Mouse (Mus musculus): Measurements from ENCODE around the gene Setd1a.
A peak's percentile ranks its signal among the peaks of the same experiment; 100 is the strongest.

Gene Setd1a

GRCm38 (mm10) chr7:127800435-127801009 is 24.1 kb downstream of the Setd1a start, which contains the start of gene Hsd3b7:
Hsd3b7 (plus strand) TSS chr7:127800604.
- peak; percentile 78 for DNase-seq (ENCODE audit: low read depth)

- DNase-seq (ENCODE audit: low read depth), result peak; percentile 52
These were observed 24.6 kb downstream of the Setd1a start for GRCm38 (mm10) chr7:127801010-127801621.

- no peak for DNase-seq (ENCODE audit: low read depth)
These were observed 25.8 kb downstream of the Setd1a start for GRCm38 (mm10) chr7:127802313-127802712.

GRCm38 (mm10) chr7:127808821-127809220 is 32.4 kb downstream of the Setd1a start:
- DNase-seq (ENCODE audit: low read depth), result no peak

DNA sequence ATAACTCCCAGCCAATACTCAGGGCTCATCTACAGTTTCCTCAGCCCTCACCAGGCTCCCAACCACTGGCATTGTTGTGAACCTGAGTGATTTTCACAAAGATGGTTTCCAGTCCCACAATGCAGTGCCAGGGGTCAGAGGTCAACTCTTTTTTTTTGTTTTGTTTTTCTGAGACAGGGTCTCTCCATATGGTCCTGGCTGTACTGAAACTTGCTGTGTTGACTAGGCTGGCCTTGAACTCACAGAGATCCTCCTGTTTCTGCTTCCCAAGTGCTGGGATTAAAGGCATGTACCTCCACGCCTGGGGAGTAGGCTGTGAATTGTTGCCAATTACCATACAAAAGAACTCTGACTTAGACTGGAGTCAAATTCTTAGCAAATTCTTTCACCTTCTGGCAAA is 33.4 kb downstream of the Setd1a start:
- no peak for DNase-seq (ENCODE audit: low read depth)

GRCm38 (mm10) chr7:127810650-127811049 is 34.2 kb downstream of the Setd1a start:
- no peak for DNase-seq (ENCODE audit: low read depth)

DNA sequence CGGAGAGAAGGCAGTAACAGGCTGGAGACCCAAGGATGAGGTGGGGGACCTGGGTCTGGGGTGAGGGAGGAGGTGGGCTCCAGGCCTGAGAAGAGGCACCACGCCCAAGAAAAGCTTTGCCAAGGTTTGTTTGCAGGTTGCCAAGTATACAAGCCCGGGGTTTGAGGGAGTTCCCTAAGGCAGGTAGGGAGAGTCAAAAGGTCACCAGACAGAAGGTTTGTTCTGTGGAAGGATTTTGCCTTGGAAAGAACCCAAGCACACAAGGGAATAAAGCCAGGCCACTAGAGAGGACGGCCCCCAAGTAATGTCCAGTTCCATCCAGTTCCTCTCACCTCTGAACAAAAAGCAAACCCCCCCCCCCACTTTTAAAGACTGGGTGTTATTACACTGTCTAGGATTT is 34.8 kb downstream of the Setd1a start:
- DNase-seq (ENCODE audit: low read depth), result no peak

DNA sequence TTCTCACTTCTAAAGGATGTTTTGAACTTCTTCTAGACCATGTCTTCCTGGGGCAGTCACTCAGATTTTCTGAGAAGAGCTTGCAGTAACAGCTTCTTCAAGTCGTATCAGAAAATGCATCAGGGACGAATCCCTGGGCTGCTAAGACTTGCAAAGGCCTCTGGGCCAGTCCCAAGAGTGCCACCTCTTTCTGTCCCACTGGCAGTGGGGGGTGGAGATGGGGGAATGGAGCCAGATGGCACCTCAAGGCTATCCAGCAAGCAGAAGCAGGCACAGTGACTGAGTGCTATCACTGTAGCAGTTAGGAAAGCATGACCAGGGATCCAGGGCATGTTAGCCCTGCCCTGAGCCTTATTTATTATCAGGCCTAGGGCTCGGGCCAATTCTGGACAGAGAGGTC is 35.8 kb downstream of the Setd1a start:
- no peak for DNase-seq (ENCODE audit: low read depth)

GRCm38 (mm10) chr7:127813821-127814220 is 37.4 kb downstream of the Setd1a start:
- DNase-seq (ENCODE audit: low read depth), result no peak

DNA sequence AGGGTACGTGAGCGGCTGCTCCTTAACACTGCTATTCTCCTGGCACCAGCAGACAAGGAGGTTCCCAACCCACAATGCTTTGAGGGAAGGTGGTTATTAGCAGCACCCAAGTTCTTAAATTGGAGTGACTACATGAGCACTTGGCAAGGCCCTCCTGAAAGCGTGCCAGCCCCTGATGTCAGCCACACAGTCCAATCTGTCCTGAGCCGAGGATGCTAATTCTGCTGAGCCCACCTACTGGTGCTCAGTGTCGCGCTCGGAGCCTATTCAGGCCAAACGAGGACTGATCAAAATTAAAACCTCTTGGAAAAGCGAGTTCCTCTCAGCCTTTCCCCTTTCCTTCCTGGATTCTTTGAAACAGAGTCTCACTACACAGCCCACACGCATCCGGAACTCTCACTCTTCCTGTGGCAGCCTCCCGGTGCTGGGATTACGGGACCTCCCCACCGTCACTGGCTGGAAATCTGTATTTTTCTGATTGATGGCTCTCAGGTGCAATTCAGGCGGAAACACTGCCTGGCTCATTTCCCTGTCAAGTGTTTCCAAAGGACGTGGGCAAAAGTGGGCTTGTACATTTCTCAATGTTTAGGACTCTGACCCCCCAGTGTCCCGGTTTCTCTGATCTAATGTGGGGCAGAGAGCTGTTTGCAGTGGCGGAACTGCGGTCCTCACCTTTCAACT is 37.9 kb downstream of the Setd1a start:
- DNase-seq (ENCODE audit: low read depth), result no peak

GRCm38 (mm10) chr7:127815116-127815665 is 38.7 kb downstream of the Setd1a start:
- DNase-seq (ENCODE audit: low read depth), result no peak

DNA sequence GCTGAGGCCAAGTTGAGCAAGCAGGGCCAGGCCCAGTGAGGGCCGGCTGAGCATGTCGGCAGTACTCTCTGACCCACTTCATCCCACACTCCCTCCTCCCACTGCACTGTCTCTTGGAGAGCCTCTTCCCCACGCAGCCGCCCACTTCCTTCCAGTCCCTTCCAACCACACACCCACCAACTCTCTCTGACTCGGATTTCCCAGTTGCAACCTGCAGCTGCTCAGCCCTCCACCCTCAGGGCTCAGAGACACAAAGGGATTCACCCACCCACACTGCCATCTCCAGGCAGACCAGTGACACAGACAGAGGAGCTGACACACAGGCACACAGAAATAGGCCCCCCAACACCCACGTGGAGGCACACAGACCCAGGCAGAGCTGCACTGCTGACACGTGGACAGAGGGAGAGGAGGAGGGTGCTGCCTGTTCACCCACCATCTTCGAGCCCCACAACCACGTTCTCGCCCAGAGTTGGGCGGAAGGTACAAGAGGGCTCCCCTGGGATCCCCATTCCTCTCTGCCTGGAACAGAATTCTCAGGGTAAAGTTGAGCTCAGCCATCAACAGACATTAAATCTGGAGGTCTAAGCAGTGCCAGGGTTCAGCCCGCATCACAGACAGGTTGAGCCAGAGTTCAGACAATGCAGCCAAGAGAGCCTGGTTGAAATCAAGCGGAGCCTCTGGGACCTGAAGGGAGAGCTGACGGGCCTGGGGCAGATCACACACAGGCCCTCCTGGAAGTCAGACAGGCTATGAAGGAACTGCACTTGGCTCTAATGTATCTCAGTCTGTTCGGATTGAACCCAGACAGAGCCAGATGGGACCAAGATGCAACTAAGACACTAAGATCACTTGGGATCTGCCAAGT is 39.7 kb downstream of the Setd1a start:
- DNase-seq (ENCODE audit: low read depth), result no peak

GRCm38 (mm10) chr7:127817053-127817452 is 40.6 kb downstream of the Setd1a start:
- DNase-seq (ENCODE audit: low read depth), result no peak

DNA sequence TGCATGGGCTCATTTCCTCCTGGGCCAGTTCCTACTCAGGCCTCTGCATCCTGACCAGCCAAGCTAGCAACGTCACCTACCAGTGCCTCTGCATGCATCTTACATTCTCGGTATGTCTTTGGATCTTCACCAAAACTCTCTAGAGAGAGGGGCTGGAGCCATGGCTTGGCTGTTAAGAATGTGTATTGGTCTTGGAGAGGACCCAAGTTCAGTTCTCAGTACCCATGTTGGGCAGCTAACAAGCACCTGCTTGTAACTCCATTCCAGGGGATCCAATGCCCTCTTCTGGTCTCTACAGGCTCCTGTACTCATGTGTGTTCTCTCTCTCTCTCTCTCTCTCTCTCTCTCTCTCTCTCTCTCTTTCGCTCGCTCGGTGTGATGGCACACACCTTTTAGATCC is 41.3 kb downstream of the Setd1a start:
- DNase-seq (ENCODE audit: low read depth), result no peak

- no peak for DNase-seq (ENCODE audit: low read depth)
These were observed 44.5 kb downstream of the Setd1a start for GRCm38 (mm10) chr7:127820836-127821509.

GRCm38 (mm10) chr7:127822494-127822893 is 46.0 kb downstream of the Setd1a start:
- no peak for DNase-seq (ENCODE audit: low read depth)

GRCm38 (mm10) chr7:127823236-127824171 is 47.0 kb downstream of the Setd1a start:
- DNase-seq (ENCODE audit: low read depth), result no peak

- no peak for DNase-seq (ENCODE audit: low read depth)
These were observed 47.9 kb downstream of the Setd1a start, which contains the start of the genes Stx4a and Stx1b for GRCm38 (mm10) chr7:127824176-127824871. Stx4a (plus strand) TSS chr7:127824294. Stx1b (minus strand) TSS chr7:127824549.

DNA sequence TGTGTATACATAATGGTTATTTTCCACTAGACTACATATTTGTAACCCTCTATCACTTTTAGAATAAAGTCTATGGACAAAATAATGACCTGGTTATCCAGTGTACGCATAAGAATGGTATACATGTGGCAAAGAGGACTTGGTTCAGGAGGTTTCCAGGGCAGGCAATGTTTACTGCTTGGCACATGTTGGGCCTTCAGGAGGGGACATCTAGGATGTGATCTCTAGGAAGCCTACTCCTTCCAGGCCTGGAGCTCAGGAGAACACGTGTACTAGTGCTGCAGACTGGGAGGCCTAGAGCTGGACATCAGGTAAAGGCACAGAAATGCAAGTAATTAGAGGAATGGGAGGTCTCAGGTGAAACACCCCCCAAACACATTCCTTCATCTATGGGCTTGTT is 59.1 kb downstream of the Setd1a start:
- DNase-seq (ENCODE audit: low read depth), result no peak

GRCm38 (mm10) chr7:127837473-127837872 is 61.0 kb downstream of the Setd1a start:
- no peak for DNase-seq (ENCODE audit: low read depth)
